Mouse (Mus musculus) testis, adult 2 months (tissue): ENCODE results near the gene Emp2.

Experiments
- CTCF ChIP-seq: fragments of 200-500 bp; IDR thresholded peaks from 2 replicates; pipeline ENCODE4 v1.5.1; 2012; ENCODE audit warnings: low read depth, mild to moderate bottlenecking, inconsistent platforms, low read length, moderate library complexity; ENCODE audit not compliant: control insufficient read depth, insufficient read depth, insufficient replicate concordance
- POLR2A ChIP-seq: fragments of 200-500 bp; IDR thresholded peaks from 2 replicates; pipeline ENCODE4 v1.6.1; 2012; ENCODE audit warnings: low read depth, mild to moderate bottlenecking, inconsistent platforms, low read length, moderate library complexity; ENCODE audit not compliant: control insufficient read depth

DNA sequence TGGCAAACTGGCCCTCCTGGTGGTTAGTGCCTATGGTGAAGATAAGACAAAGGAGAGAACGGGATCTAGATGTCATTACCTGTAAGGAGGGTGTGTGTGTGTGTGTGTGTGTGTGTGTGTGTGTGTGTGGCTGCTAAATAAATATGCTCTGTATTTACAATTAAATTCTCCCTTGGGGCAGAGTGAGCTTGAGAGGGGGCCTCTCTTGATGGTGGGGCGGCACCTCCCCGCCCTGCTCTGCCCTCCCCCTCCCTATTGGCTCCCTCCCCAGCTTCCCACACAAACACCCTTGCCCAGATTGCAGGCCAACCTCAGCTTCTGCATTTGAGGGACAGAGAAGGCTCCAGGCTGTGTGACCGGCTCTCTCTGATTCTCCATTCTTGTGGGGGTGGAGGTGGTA is 1.8 kb downstream of the Emp2 start:
- TF ChIP-seq CTCF, result no peak
- TF ChIP-seq POLR2A, result no peak
